Mouse (Mus musculus): Measurements from ENCODE around the gene Pitpnb. TPM values are rescaled to one million over a fixed set of nuclear protein-coding genes. Genes with fewer than 3 reads are reported as not detected.

The Pitpnb gene
- total RNA-seq, 2 experiments from 2014 or later = 74.2 to 74.8 TPM

DNA sequence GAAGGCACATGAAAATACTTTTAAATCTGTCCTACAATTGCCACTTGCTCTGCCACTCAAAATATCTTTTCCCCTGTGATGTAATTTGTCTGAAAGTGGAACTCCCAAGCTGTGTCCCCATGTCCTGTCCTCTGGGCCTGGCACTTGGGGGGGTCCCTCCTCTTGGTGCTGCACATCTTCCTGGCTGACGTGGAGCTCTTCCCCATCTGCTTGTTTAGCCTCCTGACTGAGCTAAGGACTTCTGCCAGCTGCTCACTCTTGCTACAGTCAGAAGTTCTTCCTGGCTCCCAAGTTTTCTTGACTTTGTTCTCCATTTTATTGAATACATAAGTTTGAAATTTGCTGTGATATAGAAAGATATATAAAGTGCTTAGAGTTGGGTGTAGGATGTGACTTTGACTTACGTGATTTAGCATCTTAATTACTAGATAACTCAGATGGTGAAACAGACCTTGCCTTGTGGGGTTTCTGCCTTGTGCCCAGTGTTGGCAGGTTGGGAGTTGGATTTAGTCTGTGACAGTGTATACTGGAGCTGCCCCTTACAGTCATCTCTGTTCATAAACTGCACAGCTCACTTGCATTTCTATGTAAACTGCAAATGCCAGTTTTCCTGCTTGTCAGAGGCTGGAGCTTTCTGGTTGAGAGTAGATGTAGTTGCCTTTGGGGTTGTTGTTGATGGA lies 14.3 kb downstream of the Pitpnb start:
- no peak for DNase-seq

DNA sequence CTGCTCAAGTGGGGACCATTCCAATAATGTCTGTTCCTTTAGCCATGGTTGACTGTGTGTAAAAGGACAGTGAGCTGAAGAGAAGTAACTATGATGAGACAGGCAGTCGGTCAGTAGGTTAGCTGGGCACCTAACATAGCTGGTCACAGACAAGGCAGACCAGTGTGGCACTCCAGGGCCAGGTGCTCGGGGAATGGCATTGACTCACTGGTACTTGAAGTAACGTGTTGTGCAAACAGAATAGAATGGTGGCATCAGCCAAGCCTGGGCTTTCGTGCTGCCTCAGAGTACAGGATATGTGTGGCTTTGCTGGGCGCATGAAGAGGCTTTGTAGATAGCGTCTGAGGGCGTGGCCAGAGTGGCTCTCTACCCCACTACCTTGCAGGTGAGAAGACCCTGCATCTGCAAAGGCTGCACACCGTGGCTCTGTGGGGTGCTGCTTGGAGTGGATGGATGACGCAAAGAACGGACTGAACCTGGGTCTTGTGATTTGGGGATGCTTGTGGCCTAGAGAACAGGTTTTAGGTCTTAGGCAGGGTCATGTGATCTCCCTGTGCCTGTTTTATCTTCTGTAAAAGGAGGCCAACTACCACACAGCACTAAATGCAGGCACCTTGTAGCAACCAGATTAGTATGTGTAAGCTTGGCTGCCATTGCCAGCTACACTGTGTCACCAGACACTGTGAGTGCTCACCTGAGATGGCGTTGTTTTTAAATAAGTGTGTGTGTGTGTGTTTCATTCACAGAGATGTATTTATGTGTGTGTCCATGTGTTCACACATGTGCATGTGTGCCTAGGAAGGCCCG lies 26.5 kb downstream of the Pitpnb start:
- DNase-seq = no peak

DNA sequence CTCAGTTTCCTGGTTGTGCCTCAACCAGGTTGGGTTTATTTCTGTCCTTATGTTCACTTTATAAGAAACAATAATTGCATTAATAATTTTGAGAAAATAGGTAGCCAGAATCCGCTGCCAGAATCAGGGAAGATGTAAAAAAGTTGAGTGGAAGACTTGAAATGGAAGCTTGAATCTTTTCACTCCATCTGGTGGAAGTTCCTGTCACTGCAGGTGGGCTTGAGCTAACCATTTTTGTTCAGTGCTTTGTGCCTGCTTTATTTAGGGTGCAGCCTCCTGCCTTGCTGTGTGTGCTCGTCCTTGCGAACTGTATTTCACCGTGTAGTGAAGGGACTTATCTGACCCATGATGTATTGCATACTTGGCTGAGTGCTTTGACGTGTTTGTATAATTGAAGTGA lies 30.0 kb downstream of the Pitpnb start:
- DNase-seq = no peak

DNA sequence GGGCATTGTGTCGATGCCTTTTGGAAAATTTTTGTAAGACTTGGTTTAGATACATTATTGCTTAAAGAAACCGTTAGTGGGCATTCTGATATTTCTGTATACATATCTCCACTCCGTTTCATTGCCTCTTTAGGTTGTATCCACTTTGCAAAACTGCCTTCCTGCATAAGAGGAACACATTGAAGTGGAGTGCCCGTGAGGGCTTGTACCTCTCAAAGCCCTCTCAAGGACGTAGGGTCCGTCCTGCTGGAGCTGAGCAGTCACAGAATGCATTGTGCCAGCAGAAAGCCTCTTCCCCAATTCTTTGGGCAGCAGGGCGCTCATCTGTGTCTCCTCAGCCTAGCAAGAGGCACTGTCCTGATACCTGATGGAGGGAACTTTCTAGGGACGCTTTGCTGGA lies 30.5 kb downstream of the Pitpnb start:
- no peak for DNase-seq

DNA sequence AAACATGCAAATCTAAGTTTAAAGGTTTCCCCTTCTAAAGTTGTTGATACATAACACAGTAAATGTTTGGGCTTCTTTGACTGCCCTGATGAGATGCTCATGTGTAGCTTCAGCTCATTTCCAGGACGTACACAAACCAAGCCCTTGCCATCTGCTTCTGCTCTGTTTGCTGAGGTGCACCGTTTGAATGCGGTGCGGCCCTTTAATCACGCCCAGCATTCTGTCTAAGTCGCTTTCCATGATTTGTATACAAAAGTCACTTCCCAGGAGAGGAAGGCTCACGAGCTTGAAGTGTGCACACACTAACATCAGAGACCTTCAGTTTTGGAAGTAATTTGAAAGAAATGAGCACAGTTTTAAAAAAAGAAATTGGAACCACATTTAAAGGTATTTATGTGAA lies 31.3 kb downstream of the Pitpnb start:
- no peak for DNase-seq

DNA sequence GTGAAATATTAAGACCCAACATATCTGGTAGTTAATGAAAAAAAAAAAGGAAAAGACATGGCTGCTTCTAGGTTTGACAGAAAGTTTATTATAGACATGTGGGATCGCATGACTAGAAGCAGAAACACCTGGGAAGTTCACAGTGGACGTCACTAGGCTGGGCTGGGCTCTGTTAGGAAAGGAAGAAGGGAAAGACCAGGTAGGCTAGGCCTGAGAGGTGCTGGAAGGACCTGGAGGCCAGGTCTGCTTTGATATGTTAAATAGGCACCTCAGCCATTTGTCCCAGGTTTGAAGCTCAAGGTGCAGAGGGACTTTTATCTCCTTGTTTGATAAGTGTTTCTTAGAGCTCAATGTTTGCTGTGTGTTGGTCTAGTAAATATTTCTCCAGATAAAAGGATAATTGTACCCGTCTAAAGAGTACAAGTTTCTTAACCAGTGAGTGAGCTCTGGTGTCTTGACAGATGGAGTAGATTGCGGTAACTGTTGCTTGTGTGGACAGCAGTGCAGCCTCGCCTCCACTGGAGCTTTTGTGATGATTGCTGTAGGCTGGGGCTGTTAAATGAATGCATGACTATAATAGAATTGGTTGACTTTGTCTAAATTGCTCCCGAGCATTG lies 33.0 kb downstream of the Pitpnb start:
- DNase-seq = no peak

DNA sequence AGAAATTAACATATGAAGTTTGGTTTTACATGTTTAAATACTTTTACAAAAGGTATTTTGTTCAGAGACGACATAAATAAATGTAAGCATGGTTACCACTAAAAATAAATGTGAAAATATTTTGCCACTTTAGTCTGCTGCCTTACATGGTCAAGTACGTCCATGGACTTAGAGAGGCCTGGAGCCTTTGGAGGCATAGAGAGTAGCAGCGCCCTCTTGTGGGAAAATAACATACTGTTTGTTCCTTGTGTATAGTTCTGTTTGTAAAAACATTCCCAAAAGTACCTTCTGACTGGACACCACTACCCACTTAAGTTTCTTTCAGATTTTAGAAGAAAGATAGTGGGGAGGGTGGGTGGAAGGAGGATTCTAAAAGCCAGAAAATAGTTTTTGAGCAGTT lies 34.0 kb downstream of the Pitpnb start:
- peak; percentile 30 to 50 for DNase-seq

DNA sequence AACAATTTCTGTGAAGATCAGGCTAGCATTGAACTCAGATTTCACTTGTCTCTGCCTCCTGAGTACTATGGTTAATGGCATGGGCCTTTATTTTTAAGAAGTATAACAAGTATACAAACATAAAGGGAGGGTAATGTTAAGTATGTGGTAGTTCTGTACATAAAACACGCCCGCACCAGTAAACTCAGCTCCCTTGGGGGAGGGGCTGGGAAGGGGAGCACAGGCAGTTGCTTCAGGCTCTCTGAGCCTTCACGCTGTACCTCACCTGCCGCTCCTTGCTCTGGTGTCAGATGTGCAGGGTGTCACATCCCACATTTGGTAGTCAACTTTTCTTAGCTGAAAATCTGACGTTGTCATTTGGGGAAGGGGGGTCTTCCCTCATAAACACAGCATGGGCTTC lies 35.6 kb downstream of the Pitpnb start:
- DNase-seq = no peak

DNA sequence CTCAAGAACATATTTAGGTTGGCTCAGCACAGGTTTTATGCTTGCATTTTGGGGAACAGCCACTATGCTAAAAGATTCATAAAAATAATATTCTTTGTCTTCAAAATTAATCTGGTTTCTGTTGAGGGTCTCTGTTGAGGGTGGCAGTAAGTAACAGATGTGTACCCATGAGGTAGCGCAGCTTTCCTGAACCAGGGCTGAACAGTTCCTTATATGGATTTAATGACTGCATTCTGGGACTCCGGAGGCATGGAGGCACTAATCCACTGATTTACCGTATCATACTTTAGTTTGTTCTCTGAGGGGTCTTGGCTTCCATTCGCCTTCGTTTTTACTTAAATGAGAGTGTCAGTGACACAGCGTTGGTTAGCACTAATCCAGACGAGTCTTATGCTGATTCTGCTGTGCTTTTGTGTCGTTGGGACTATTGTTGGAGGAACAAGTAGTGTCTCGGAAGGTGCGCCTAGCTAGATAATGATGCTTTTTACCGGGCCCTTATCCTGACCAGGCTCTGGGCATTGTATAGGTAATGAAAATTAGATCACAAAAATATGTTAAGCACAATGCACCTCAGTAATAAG lies 37.5 kb downstream of the Pitpnb start:
- DNase-seq = no peak

DNA sequence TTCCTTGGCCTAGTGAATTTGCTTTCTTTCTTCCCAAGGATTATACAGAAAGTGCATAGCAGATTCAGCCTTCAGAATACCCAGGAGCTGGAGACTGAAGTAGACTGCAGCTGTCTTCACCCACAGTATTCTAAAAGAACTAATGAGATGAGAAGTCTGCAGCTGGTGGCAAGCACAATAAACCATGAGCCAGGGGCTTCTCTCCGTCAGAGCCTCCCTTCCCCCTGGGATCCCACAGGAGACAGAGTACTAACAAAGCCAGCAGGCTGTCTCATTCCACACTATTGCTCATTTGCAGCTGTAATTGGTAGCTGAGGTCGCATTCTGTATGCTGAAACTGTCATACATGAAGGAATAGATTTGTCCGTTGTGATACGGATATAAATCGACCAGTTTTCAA lies 38.0 kb downstream of the Pitpnb start:
- no peak for DNase-seq

DNA sequence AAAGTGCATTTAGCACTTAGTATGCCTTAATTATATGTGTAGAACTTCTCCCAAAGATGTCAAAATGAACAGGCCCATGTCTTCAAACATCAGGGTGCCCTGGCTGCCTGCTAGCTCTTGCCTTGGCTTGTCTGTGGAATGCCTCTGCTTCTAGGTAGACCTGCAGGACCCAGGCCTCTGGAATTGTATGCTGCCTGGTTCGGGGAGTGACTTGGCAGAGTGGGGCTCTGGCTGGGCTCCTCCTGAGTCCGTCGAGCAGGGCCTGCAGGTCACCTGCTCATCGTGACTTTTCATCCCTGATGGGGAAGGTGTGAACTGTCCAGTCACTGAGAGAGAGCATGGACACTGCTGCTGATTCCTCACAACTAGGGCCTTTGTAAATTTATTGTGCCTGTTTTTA lies 45.1 kb downstream of the Pitpnb start:
- DNase-seq = no peak

DNA sequence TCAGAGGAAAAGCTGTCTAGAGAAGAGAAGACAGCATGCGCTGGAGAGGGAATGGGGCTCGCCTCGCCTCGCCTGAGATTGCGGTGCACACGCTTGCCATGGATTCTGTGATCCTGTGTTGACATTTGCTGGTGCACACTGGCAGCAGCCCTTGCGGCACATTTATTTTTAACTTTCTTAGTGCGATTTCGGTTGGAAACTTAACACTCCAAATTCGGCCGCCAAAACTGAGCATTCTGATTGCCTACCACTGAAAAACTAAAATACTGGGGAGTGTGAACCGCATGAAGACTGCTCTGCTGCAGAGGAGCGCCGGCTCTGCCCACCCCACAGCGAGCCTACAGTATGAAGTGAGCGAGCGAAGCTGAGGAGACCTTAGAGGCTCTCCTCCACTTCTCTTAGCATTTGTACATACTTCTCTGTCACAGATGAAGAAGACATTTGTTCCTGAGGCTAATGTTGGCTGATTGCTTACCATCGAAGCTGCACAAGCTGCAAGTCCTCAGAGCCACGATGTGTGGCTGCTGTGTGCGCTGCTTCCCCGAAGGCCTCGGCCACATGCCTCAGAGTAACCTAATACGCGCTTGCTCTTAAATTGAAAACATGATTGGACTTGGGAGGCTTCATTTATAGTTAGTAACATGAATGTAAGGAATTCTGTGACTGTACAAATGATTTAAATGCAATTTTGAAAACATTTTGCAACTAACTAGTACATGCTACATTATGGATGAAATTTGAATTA lies 45.9 kb downstream of the Pitpnb start:
- DNase-seq = no peak

DNA sequence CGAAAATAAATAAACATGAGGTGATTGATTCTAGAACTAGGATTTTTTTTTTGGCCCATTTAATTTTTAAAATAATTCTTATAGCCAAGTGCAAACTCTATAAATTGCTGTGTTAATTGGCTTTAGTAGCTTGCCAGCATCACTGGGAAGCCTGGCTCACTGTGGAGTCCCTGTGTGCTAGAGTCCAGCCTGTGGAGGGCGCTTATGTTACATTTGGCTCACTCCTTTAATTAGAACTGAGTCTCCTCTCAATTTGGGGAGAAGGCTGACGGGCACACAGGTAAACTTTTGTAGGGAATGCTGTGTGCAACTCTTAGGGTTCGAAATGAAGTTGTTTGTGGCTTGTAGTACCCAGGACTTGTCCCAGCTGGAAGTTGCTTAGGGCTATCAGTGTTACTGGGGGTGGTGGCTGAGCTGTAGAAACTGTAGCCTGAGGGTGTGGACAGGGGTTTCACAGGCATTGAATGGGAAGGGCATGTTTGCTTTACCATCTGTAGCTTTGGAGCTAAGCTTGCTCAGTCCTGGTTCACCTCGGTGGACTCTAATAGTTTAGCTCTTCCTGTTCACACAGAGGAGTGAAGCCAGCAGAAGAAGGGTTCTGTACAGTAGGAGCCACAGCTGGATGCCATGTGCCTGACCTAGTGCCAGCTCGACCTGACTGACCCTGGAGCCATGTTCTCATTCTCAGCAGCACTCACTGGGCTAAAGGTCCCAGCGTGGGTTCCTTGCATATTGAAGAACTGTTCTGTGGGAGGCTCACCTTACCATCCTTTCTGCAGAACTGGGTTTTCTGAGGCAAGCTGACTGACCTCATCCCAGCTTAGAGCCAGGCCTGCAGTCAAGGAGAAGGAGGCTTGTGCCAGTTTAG lies 47.8 kb downstream of the Pitpnb start:
- peak in 1 of 2 experiments; percentile 41 for DNase-seq

DNA sequence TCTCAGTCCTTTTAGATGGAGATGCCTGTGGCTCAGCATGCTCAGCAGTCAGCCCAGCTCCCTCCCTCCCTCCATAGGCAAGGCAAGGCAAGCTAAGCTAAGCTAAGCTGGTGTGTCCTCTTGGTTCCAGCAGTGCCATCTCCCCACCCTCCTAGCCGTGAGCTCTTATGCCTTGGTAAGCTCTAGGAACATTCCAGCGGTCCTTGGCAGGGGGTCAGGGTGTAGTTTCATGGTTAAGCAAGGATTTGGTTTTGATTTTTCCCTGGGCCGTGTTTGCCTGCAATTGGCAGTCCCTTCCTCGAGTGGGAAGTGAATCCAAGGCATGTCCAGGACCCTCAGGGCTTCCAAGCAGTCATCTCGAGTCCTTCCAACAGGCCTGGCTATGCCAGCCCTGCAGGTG lies 52.8 kb downstream of the Pitpnb start:
- DNase-seq = no peak

DNA sequence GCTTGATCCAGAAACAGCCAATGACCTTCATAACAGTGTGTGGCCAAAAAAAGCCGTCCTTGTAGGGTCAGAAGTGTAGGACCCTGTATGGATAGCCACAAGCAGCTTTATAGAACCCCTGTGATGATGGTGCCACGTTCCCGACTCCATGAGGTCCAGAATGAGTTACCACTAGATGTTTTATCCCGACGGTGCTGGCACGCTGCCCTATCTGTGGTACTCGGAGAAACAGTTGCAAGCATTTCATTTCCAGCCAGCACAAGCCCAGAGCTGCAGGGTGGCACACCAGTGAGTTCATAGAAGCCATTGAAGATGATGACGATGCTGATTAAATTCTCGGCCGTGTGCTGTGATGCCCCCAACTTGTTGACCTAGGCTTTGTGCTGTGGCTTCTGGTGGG lies 60.3 kb downstream of the Pitpnb start:
- peak in 1 of 2 experiments; percentile 51 for DNase-seq

DNA sequence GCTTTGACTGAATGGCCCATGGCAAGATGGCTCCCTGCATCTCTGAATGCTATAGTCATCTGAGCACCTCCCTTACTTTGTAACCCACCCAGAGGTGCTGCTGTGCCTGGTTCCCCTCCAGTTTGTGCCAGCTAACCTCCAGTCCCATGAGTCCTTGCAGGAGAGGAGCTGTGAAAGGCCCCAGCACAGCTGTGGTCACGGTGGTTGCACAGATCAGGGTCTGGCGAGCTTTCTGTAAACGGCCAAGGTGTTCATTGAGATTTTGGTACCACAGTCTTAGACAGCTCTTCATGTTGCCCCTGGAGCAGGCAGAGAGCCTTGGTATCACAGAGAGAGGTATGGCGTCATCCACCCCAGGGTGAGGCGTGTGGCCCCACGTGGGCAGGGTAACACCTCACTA lies 60.9 kb downstream of the Pitpnb start:
- no peak for DNase-seq

DNA sequence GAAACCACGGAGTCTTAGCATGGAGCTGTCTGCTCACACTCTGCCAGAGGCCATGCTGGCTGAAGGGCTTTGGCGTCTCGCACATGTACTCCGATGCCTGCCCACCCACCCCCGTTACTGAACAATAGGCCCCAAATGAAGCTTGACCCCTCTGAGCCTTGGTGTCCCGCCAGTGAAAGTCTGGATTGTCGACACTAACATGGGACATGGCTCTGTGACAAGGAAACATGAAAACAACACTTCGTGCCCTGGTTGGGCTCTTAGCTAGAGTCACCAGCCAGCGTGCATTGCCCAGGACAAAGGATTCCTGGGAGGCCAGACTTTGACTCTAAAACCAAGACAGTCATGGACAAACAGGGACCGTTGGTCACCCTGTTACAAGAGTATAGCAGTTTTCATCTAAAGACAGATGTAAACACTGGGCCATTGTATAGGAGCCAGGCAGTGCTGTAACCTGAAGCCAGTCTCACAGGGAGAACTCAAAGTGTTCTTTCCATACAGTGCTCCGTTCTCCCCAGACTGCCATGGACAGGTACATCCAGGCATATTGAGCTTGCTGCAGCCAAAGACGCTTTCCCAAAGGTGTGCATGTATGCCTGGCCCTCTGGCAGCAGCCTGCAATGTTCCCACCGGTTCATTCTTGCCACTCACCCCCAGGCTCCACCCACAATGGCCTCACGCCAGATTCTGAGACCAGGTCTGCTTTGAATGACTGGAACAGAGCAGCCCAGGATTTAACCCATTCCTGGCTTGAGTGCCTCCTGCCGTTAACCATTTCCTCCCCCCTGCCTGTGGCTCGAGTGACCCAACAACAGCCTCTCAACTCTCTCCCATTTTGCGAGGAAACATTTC lies 63.0 kb downstream of the Pitpnb start:
- peak; percentile 68 to 74 for DNase-seq

DNA sequence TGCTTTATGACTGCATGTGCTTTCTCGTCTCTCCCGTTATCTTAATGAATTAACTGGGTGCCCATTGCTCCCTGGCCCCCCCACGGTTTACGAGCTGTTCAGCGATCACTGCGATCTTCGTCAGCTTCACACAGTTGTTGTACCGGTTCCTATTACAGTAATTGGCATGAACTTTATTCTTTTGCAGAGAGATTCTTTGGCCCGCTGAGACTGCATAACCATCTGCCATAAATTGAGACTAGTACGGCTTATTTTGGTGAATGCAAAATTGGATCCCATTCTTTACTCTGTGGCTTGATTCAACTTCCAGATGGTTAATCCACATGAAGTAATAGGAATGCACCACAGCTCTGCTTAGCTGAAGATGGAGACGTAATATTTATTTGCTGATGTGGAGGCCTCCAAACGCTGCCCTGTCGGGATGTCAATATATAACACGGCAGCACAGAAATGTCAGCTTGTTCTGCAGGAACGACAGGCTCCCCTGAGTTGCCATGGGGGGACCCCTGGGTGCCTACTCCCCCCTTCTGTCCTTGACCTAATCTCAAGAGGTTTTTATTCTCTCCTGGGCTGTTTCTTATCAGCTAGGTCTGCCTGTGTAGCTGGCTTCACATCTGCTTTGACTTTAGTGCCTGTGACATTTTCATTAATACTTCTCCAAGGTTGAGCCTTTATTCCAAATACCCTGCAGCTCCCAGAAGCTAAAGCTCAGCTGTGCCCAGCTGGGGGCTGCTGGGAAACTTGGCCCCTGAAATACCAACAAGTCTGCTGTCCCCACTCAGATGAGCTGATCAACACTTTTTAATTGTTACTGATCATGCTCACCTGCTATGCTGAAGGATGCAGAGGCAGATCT lies 63.9 kb downstream of the Pitpnb start:
- no peak for DNase-seq

DNA sequence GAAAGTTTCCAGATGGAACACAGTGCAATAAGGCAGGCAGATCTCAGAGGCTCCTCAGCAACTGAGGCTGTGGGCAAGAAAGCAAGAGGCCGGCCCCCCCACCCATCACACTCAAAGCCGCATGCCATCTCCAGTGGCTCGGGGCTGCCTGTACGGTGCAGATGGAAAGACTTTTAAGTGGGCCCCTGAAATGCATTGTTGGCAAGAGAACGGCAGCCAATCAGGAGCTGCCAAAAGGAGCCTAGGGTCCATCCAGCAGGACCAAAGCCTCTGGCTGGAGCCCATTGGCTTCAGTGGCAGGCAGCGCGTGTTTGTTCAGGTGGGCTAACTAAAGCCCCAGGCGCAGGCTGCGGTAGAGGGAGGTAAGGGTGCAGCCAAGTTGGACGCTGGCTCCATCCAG lies 65.2 kb downstream of the Pitpnb start:
- DNase-seq = no peak
